Mouse (Mus musculus) intestine, postnatal 0 days (tissue): ENCODE data around the gene Pygo2. TPM values are rescaled to one million over a fixed set of nuclear protein-coding genes. Genes with fewer than 3 reads are reported as not detected.
A peak's percentile ranks its signal among the peaks of the same experiment; 100 is the strongest.

Experiments used
- ATAC-seq: fragments of 200-750 bp; cut with Nextera tagmentation; 2 replicates; pipeline ENCODE4 v1.8.0; 2017; ENCODE audit warnings: mild to moderate bottlenecking, moderate TSS enrichment, moderate library complexity
- H3K27ac ChIP-seq: fragments of 300-500 bp; sonication (generic); 2 replicates; pipeline ENCODE4 v1.5.1; 2014; ENCODE audit warnings: mild to moderate bottlenecking, low read depth, low read length, moderate library complexity
- H3K27me3 ChIP-seq: fragments of 300-500 bp; sonication (generic); replicated peaks from 2 replicates; pipeline ENCODE4 v1.6.1; 2014; ENCODE audit warnings: low read length, mixed read lengths; ENCODE audit not compliant: control insufficient read depth, insufficient read depth
- H3K36me3 ChIP-seq: fragments of 300-500 bp; sonication (generic); 2 replicates; pipeline ENCODE4 v1.6.1; 2014; ENCODE audit warnings: mild to moderate bottlenecking, moderate library complexity; ENCODE audit not compliant: control insufficient read depth, insufficient read depth
- H3K4me1 ChIP-seq: fragments of 300-500 bp; sonication (generic); replicated peaks from 2 replicates; pipeline ENCODE4 v1.6.1; 2014; ENCODE audit warnings: antibody characterized with exemption, low read length, mixed read lengths; ENCODE audit not compliant: control insufficient read depth, insufficient read depth
- H3K4me2 ChIP-seq: fragments of 300-500 bp; sonication (generic); replicated peaks from 2 replicates; pipeline ENCODE4 v1.6.1; 2014; ENCODE audit warnings: low read depth, mild to moderate bottlenecking, moderate library complexity
- H3K4me3 ChIP-seq: fragments of 300-500 bp; sonication (generic); 2 replicates; pipeline ENCODE4 v1.5.1; 2014; ENCODE audit warnings: low read depth, low read length
- H3K9ac ChIP-seq: fragments of 300-500 bp; sonication (generic); 2 replicates; pipeline ENCODE4 v1.6.1; 2014; ENCODE audit warnings: mild to moderate bottlenecking, low read depth, low read length
- H3K9me3 ChIP-seq: fragments of 300-500 bp; sonication (generic); 2 replicates; pipeline ENCODE4 v1.6.1; 2016; ENCODE audit warnings: mixed run types; ENCODE audit not compliant: control insufficient read depth
- CTCF ChIP-seq: sonication (generic); IDR thresholded peaks from 2 replicates; pipeline ENCODE4 v1.5.1; 2016; ENCODE audit warnings: low read depth, mild to moderate bottlenecking, control low read depth, antibody characterized with exemption, moderate library complexity
- WGBS: fragments of 180-500 bp; shearing (Covaris S2); extraction: QIAGEN DNeasy Blood & Tissue Kit; methylation state at CpG from one replicate; pipeline ENCODE4 v1.1.7; 2014; 5-methylcytosine and 5-hydroxymethylcytosine counted together
- polyA plus RNA-seq: library from polyadenylated mRNA; unstranded; fragments of >200 nt; fragmentation: Nextera tagmentation; extraction: Ambion mirVana; gene quantifications from 2 replicates; pipeline ENCODE4 v1.2.1, GENCODE M21; 2015

The Pygo2 gene
- polyA plus RNA-seq, 1 experiment from 2014 or later = 17.1 TPM

DNA sequence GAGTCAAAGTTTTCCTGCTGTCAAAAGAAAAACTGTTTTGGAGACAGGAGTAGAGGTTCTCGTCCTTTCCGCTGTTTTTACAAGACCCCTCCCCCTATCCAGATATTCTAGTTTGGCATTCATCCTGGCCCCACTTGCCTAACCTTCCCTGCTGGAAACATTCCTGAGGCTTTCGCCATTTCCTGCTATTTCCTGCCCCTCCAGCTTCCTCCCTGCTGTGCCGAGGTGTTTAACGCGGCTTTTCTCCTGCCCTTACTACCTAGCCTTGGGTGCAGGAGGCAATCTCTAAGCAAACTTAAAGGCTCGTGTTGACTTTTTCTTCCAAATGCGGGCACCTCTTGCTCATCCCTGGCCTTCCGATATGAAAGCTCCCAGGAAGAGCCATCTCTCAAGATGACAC, 10.4 kb upstream of the Pygo2 start:
- ATAC-seq = no peak

GRCm38 (mm10) chr3:89419981-89420380, 10.0 kb upstream of the Pygo2 start:
- WGBS = 17% methylated on average over 3 of the region's 3 CpGs
- Histone ChIP-seq H3K36me3 (peaks cover 30% of the 10 kb centered on the region), H3K4me3 (peak overlapping the region; percentile 76), H3K4me1 (peaks cover 9% of the 10 kb centered on the region), H3K27ac (peak overlapping the region; percentile 97), H3K4me2 (peak overlapping the region; percentile 86), H3K9ac (peak overlapping the region; percentile 83; the same call in 1 of the 2 replicates), H3K27me3 (no peaks in the 10 kb centered on the region), H3K9me3 (no peaks in the 10 kb centered on the region)
- TF ChIP-seq CTCF = no peak
- ATAC-seq = no peak

More for the DNA sequence above, 10.4 kb upstream of the Pygo2 start:
- Histone ChIP-seq H3K9ac (peak overlapping the region; percentile 83), H3K36me3 (peaks cover 34% of the 10 kb centered on the region), H3K4me1 (peaks cover 9% of the 10 kb centered on the region), H3K4me2 (peak overlapping the region; percentile 86), H3K9me3 (no peaks in the 10 kb centered on the region), H3K27me3 (no peaks in the 10 kb centered on the region), H3K4me3 (peak overlapping the region; percentile 76), H3K27ac (peak overlapping the region; percentile 97)
- no peak for TF ChIP-seq CTCF
- under 1% methylated on average over 9 of the region's 9 CpGs for WGBS

DNA sequence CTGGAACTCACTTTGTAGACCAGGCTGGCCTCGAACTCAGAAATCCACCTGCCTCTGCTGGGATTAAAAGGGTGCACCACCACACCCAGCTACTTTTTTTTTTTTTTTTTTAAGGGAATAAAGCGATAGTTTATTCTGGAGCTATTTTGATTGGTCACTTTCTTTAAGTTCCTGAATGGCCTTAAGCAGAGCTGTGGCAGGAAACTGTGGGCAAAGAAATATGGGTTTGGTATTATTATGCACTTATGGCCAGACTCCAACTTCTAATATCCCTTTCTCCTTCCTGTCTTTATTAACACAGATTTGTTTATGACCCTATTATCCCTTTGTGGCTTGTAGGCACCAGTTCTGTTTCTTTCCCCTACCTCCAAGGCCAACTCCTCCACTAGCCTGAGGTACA, 9.6 kb upstream of the Pygo2 start:
- no peak for ATAC-seq

DNA sequence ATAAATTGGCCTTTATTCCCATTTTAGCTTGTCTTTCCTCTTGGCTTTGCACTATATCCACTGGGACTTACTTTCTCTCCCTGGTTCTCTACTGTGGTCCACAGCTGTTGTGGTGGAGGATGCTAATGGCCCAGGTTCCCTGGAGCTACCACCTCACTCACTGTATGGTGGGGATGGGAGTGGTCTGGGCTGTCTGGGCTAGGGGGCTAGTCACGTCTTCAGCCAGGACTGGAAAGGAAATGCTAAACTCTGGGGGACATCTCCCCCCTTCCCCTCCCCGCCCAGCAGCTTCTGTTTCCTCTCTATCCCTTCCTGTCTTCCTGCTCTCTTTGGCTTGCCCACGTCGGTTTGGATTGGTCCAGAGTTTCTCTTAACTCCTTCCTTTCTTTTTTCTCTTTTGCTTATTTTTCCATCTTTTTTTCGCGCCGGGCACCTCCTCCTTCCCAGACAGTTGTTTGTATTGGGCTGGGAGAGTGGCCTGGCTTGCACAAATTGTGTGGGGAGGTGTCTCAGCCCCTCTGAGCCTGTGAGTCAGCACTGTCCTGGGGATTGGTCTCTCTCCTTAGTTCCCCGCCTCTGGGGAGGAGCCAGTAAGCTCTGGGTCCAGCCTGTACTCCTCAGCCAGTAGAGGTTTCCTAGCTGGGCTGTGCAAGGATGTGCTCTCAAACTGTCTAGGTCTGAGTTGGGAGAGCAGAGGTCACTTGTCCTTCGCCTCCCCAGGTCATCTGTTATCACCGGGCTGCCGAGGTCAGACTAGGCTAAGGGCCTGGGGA, 8.8 kb upstream of the Pygo2 start:
- peak overlapping the region; percentile 47 for H3K4me3 ChIP-seq
- H3K36me3 ChIP-seq = peaks cover 23% of the 10 kb centered on the region
- no peak for TF ChIP-seq CTCF
- WGBS = 4% methylated on average over 11 of the region's 11 CpGs
- H3K27ac ChIP-seq = peak overlapping the region; percentile 62
- peaks cover 9% of the 10 kb centered on the region for H3K4me1 ChIP-seq
- H3K27me3 ChIP-seq = no peaks in the 10 kb centered on the region
- H3K4me2 ChIP-seq = peak overlapping the region; percentile 86
- ATAC-seq = peak; percentile 29
- peak overlapping the region; percentile 60 for H3K9ac ChIP-seq
- no peaks in the 10 kb centered on the region for H3K9me3 ChIP-seq

More for the DNA sequence above, 9.6 kb upstream of the Pygo2 start:
- H3K36me3 ChIP-seq = peaks cover 30% of the 10 kb centered on the region
- no peaks in the 10 kb centered on the region for H3K9me3 ChIP-seq
- H3K27ac ChIP-seq = peak overlapping the region; percentile 62
- H3K4me1 ChIP-seq = peaks cover 9% of the 10 kb centered on the region
- no peaks in the 10 kb centered on the region for H3K27me3 ChIP-seq
- WGBS = 44% methylated on average over 2 of the region's 2 CpGs
- peak overlapping the region; percentile 86 for H3K4me2 ChIP-seq
- no peak for TF ChIP-seq CTCF
- H3K4me3 ChIP-seq = no peak overlapping the region
- H3K9ac ChIP-seq = no peak overlapping the region

GRCm38 (mm10) chr3:89421810-89422473, 8.1 kb upstream of the Pygo2 start:
- Histone ChIP-seq H3K27ac (no peak overlapping the region), H3K4me2 (peak overlapping the region; percentile 86), H3K4me3 (peak overlapping the region; percentile 47), H3K36me3 (peaks cover 30% of the 10 kb centered on the region; the same call in 1 of the 2 replicates), H3K9ac (peak overlapping the region; percentile 60), H3K9me3 (no peaks in the 10 kb centered on the region), H3K4me1 (peaks cover 9% of the 10 kb centered on the region), H3K27me3 (no peaks in the 10 kb centered on the region)
- TF ChIP-seq CTCF = no peak
- no peak for ATAC-seq
- WGBS = 26% methylated on average over 22 of the region's 22 CpGs

- Histone ChIP-seq H3K9ac (peak overlapping the region; percentile 60; the same call in 1 of the 2 replicates), H3K4me1 (peaks cover 9% of the 10 kb centered on the region), H3K27ac (no peak overlapping the region), H3K27me3 (no peaks in the 10 kb centered on the region), H3K4me2 (peak overlapping the region; percentile 86), H3K9me3 (no peaks in the 10 kb centered on the region), H3K4me3 (peak overlapping the region; percentile 47), H3K36me3 (peaks cover 38% of the 10 kb centered on the region)
- TF ChIP-seq CTCF = no peak
- no peak for ATAC-seq
- 69% methylated on average over 6 of the region's 6 CpGs for WGBS
Observed at GRCm38 (mm10) chr3:89422556-89423205, 7.3 kb upstream of the Pygo2 start.
